21 mouse cellular contexts compared by ENCODE assay signal in the genomic region with DNA sequence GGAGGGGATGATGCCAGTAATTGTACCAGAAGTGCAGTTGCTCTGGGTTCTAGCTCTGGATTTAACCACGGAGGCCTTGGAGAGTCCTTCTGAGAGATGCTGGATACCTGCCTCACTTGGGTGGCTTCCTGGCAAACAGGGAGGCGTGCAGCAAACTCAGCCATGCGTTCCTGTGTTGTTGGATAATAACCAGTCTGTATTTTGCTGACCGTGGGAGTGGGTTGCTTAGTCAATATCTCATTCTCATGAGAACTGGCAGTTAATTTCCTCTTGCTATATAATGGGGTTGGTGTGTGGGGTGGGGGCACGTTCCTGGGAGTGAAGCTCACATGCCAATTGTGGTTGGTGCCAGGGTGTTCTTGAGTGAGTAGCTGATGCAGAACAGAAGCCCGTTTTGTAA.
DNase-seq lines count a peak whose midpoint lies in the region; ATAC-seq lines count a peak whose summit lies in the region.
"Had no signal": no experiment of that assay in that cellular context is flagged by ENCODE, and none has a peak within 500 bp of the region (broad histone marks: within the 10 kb centered on the region; RNA-seq: fewer than 3 reads in every experiment).

No protein-coding gene starts in this region.

- 44% methylated on average over 6 of the region's 6 CpGs for WGBS in kidney, embryonic 15.5 days

- H3K27ac ChIP-seq in kidney, embryonic 15.5 days, result peak overlapping the region; percentile 84
- H3K27ac ChIP-seq: forebrain, embryonic 10.5 days; heart, embryonic 13.5 days; hindbrain, embryonic 14.5 days; intestine, embryonic 15.5 days; limb, embryonic 15.5 days; stomach, embryonic 15.5 days had no signal

- H3K36me3 ChIP-seq in kidney, embryonic 15.5 days, result no peaks in the 10 kb centered on the region
- H3K36me3 ChIP-seq: embryonic facial prominence, embryonic 15.5 days; forebrain, embryonic 10.5 days; heart, embryonic 13.5 days; intestine, embryonic 15.5 days; limb, embryonic 15.5 days; stomach, embryonic 15.5 days had no signal

- peak; percentile 10 for DNase-seq in layer of hippocampus, adult 11-12 months (ENCODE audit: low spot score)
- DNase-seq in layer of hippocampus, postnatal 25 days (ENCODE audit: extremely low spot score in 1 of 2, low spot score in 1 of 2), result no peak
- DNase-seq in right cerebral cortex, postnatal 10 days (ENCODE audit: low spot score in 2 of 2), result peak; percentile 31 to 32
- DNase-seq in right cerebral cortex, postnatal 14 days, result no peak
- peak; percentile 31 for DNase-seq in layer of hippocampus, adult 9-11 months
- DNase-seq in lung, postnatal 14 days, result no peak
- DNase-seq: adrenal gland, postnatal 25 days; cerebellum, adult 11 months; cerebellum, postnatal 25 days; thymus, postnatal 14 days had no signal

- H3K9me3 ChIP-seq in kidney, embryonic 15.5 days (replicated peaks), result no peaks in the 10 kb centered on the region
- H3K9me3 ChIP-seq: embryonic facial prominence, embryonic 15.5 days; heart, embryonic 13.5 days; intestine, embryonic 15.5 days; limb, embryonic 15.5 days; megakaryocyte, embryonic 14.5 days; stomach, embryonic 15.5 days had no signal

- no peak overlapping the region for H3K9ac ChIP-seq in kidney, embryonic 15.5 days
- H3K9ac ChIP-seq: embryonic facial prominence, embryonic 15.5 days; heart, embryonic 13.5 days; hindbrain, embryonic 14.5 days; intestine, embryonic 15.5 days; limb, embryonic 15.5 days; stomach, embryonic 15.5 days had no signal

- no peaks in the 10 kb centered on the region for H3K27me3 ChIP-seq in kidney, embryonic 15.5 days
- H3K27me3 ChIP-seq: embryonic facial prominence, embryonic 15.5 days; heart, embryonic 13.5 days; intestine, embryonic 15.5 days; limb, embryonic 15.5 days; megakaryocyte, embryonic 14.5 days; stomach, embryonic 15.5 days had no signal

- ATAC-seq in kidney, embryonic 15.5 days (replicated peaks; ENCODE audit: low FRiP score), result peak; percentile 88
- no peak for ATAC-seq in megakaryocyte-erythroid progenitor cell, adult 5-6 weeks (replicated peaks; ENCODE audit: low FRiP score, low TSS enrichment, poor library complexity, severe bottlenecking)
- ATAC-seq: intestine, embryonic 15.5 days; lung, postnatal 0 days had no signal

- H3K4me2 ChIP-seq in kidney, embryonic 15.5 days, result no peak overlapping the region
- H3K4me2 ChIP-seq: embryonic facial prominence, embryonic 15.5 days; heart, embryonic 13.5 days; hindbrain, embryonic 14.5 days; intestine, embryonic 15.5 days; limb, embryonic 15.5 days; stomach, embryonic 15.5 days had no signal

- H3K4me3 ChIP-seq in kidney, embryonic 15.5 days (replicated peaks), result no peak overlapping the region
- H3K4me3 ChIP-seq: embryonic facial prominence, embryonic 15.5 days; forebrain, embryonic 10.5 days; heart, embryonic 13.5 days; intestine, embryonic 15.5 days; limb, embryonic 15.5 days; megakaryocyte, embryonic 14.5 days; stomach, embryonic 15.5 days had no signal

- H3K4me1 ChIP-seq in kidney, embryonic 15.5 days, result peaks cover 27% of the 10 kb centered on the region
- H3K4me1 ChIP-seq: embryonic facial prominence, embryonic 15.5 days; intestine, embryonic 15.5 days; limb, embryonic 15.5 days; megakaryocyte, embryonic 14.5 days; stomach, embryonic 15.5 days had no signal

Comparison
In these comparisons a context has a peak if more than half of its experiments do, and no peak if none do; other contexts are left out.
1. DNase-seq: peak in layer of hippocampus, adult 11-12 months (single experiment), right cerebral cortex, postnatal 10 days (2 of 2) and layer of hippocampus, adult 9-11 months (single experiment); none in layer of hippocampus, postnatal 25 days (0 of 2), right cerebral cortex, postnatal 14 days (single experiment) and lung, postnatal 14 days (single experiment).